Mouse (Mus musculus): ENCODE measurements at regions not wholly inside any gene's neighbourhood (a gene's known extent, or its start where the extent isn't known, plus 50 kb on each side); places are given as distances from the start of the nearest gene placed in this dataset.
"Not testable (repeated sequence)": the region's sequence is repeated elsewhere in the genome, so short reads cannot be mapped to it uniquely, and the experiment has no call there.

DNA sequence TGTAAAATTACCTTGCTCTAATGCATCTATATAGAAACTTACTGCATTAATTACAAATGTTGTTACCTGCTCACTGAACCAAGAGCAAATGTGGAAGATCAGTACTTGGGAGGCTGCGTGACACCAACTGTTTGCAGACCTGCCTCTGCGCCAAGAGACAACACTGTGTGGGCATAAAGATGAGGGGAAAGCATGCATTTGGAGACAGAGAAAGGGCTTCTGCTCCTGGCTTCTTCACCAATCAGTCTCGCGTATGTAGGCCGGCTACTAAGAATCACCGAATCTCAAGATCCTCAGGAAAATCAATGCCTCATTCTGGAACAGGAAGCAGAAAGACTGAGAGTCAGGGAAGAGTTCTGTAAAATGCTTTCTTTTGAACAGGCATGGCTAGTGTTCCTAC is 89.6 kb upstream of the Galnt18 start:
- TF ChIP-seq POLR2A (IDR thresholded peaks at IDR 0.05; ENCODE audit: control insufficient read depth in 1 of 2, insufficient read depth in 1 of 2, low read depth in 1 of 2, low read length in 2 of 2, poor library complexity in 1 of 2) (no peak), ETS1 (IDR thresholded peaks at IDR 0.05; ENCODE audit: low read depth, low read length) (no peak), EP300 (IDR thresholded peaks at IDR 0.05; ENCODE audit: low read depth in 1 of 2, low read length in 2 of 2) (no peak), RAD21 (IDR thresholded peaks at IDR 0.05; ENCODE audit: low read depth, low read length) (no peak), CHD2 (IDR thresholded peaks at IDR 0.05; ENCODE audit: low read length) (no peak), TBP (IDR thresholded peaks at IDR 0.05; ENCODE audit: low read depth, low read length) (no peak), ZNF384 (IDR thresholded peaks at IDR 0.05; ENCODE audit: low read depth, low read length) (no peak), MXI1 (IDR thresholded peaks at IDR 0.05; ENCODE audit: low read depth, low read length) (no peak), NRF1 (IDR thresholded peaks at IDR 0.05; ENCODE audit: insufficient read depth, low read depth, low read length, poor library complexity, severe bottlenecking) (no peak), BHLHE40 (IDR thresholded peaks at IDR 0.05; ENCODE audit: borderline replicate concordance, low read depth, low read length) (no peak), ELF1 (IDR thresholded peaks at IDR 0.05; ENCODE audit: low read depth, low read length) (no peak), ZC3H11A (IDR thresholded peaks at IDR 0.05; ENCODE audit: low read depth, low read length) (no peak), SMC3 (IDR thresholded peaks at IDR 0.05; ENCODE audit: low read depth, low read length) (no peak), MEF2A (IDR thresholded peaks at IDR 0.05; ENCODE audit: extremely low read depth, insufficient replicate concordance, low read depth, low read length, poor library complexity, severe bottlenecking) (no peak)
- Histone ChIP-seq H3K27ac (ENCODE audit: control insufficient read depth, low read depth, low read length) (no peak overlapping the region), H3K4me3 (ENCODE audit: control insufficient read depth in 1 of 2, insufficient read depth in 1 of 2, low read depth in 2 of 2, low read length in 2 of 2) (no peak overlapping the region), H3K27me3 (ENCODE audit: control insufficient read depth in 1 of 2, insufficient read depth in 2 of 2, low read length in 2 of 2) (no peaks in the 10 kb centered on the region), H3K4me1 (ENCODE audit: control insufficient read depth in 1 of 2, insufficient read depth in 2 of 2, low read length in 2 of 2) (no peaks in the 10 kb centered on the region), H3K79me2 (ENCODE audit: control insufficient read depth, insufficient read depth, low read length, poor library complexity) (no peaks in the 10 kb centered on the region), H3K9me3 (replicated peaks; ENCODE audit: insufficient read depth, low read length) (no peaks in the 10 kb centered on the region), H3K9ac (ENCODE audit: control insufficient read depth, low read depth, low read length, poor library complexity, severe bottlenecking) (no peak overlapping the region), H3K36me3 (ENCODE audit: control insufficient read depth in 1 of 2, insufficient read depth in 2 of 2, low read length in 2 of 2) (no peaks in the 10 kb centered on the region)
- no peak for DNase-seq (ENCODE audit: low read depth, low spot score)

- no peak overlapping the region for H3K9ac ChIP-seq (ENCODE audit: control insufficient read depth, low read depth, low read length, poor library complexity, severe bottlenecking)
- no peaks in the 10 kb centered on the region for H3K79me2 ChIP-seq (ENCODE audit: control insufficient read depth, insufficient read depth, low read length, poor library complexity)
- no peaks in the 10 kb centered on the region for H3K36me3 ChIP-seq (ENCODE audit: control insufficient read depth in 1 of 2, insufficient read depth in 2 of 2, low read length in 2 of 2)
- no peak for DNase-seq (ENCODE audit: low read depth, low spot score)
- no peaks in the 10 kb centered on the region for H3K4me1 ChIP-seq (ENCODE audit: control insufficient read depth in 1 of 2, insufficient read depth in 2 of 2, low read length in 2 of 2)
- no peak overlapping the region for H3K4me3 ChIP-seq (ENCODE audit: control insufficient read depth in 1 of 2, insufficient read depth in 1 of 2, low read depth in 2 of 2, low read length in 2 of 2)
- TF ChIP-seq MYC (IDR thresholded peaks at IDR 0.05; ENCODE audit: low read depth, low read length) (no peak), CHD1 (IDR thresholded peaks at IDR 0.05; ENCODE audit: low read depth, low read length) (no peak), EP300 (IDR thresholded peaks at IDR 0.05; ENCODE audit: low read depth in 1 of 2, low read length in 2 of 2) (no peak)
- no peaks in the 10 kb centered on the region for H3K9me3 ChIP-seq (replicated peaks; ENCODE audit: insufficient read depth, low read length)
- H3K27me3 ChIP-seq (ENCODE audit: control insufficient read depth in 1 of 2, insufficient read depth in 2 of 2, low read length in 2 of 2) = no peaks in the 10 kb centered on the region
- no peak overlapping the region for H3K27ac ChIP-seq (ENCODE audit: control insufficient read depth, low read depth, low read length)
These were observed 83.3 kb upstream of the Galnt18 start for GRCm38 (mm10) chr7:111863035-111863434.

GRCm38 (mm10) chr7:111858291-111858690 is 78.5 kb upstream of the Galnt18 start:
- DNase-seq (ENCODE audit: low read depth, low spot score); H3K36me3 ChIP-seq (ENCODE audit: control insufficient read depth in 1 of 2, insufficient read depth in 2 of 2, low read length in 2 of 2); H3K27me3 ChIP-seq (ENCODE audit: control insufficient read depth in 1 of 2, insufficient read depth in 2 of 2, low read length in 2 of 2); H3K79me2 ChIP-seq (ENCODE audit: control insufficient read depth, insufficient read depth, low read length, poor library complexity); H3K4me1 ChIP-seq (ENCODE audit: control insufficient read depth in 1 of 2, insufficient read depth in 2 of 2, low read length in 2 of 2); H3K27ac ChIP-seq (ENCODE audit: control insufficient read depth, low read depth, low read length); H3K9me3 ChIP-seq (replicated peaks; ENCODE audit: insufficient read depth, low read length); H3K4me3 ChIP-seq (ENCODE audit: control insufficient read depth in 1 of 2, insufficient read depth in 1 of 2, low read depth in 2 of 2, low read length in 2 of 2); H3K9ac ChIP-seq (ENCODE audit: control insufficient read depth, low read depth, low read length, poor library complexity, severe bottlenecking): not testable (repeated sequence)
